Mouse (Mus musculus): ENCODE data around the gene Lims1. TPM values are rescaled to one million over a fixed set of nuclear protein-coding genes. Genes with fewer than 3 reads are reported as not detected.

The Lims1 gene
- polyA plus RNA-seq, 1 experiment, result 12.7 TPM

DNA sequence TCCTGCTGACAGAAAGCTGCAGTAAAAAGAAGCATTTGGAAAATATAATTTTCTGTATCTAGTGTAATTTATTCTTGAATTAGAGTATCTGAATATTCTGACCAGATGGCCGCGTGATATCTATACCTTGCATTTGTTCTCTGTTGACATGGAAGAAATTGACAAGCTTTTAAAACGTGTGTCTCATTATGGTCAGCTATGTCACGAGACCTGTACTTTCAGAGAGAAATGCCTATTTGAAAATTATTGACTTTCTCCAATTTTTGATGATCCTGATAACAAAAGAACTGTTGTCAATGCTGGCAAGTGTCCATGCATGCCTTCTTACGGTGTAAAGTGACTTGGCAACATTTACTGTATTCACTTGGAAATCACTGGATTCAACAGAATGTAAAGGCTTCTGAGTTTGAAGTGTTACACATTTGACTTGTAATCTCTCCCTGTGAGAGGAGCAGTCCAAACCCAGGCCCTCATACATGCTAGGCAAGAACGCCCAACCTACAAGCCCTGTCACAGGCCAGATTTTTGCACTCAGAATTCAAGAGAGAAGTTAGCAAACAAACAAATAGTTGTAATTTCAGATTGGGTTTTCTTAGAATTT lies 49.3 kb downstream of the Lims1 start:
- no peak overlapping the region for H3K27ac ChIP-seq (ENCODE audit: control insufficient read depth, insufficient read depth, low read depth, low read length)
- no peak for TF ChIP-seq POLR2A (IDR thresholded peaks at IDR 0.05; ENCODE audit: control insufficient read depth, low read depth, low read length)
- TF ChIP-seq CTCF (IDR thresholded peaks at IDR 0.05; ENCODE audit: control insufficient read depth, insufficient read depth, insufficient replicate concordance, low read depth, low read length), result no peak
- no peaks in the 10 kb centered on the region for H3K27me3 ChIP-seq (ENCODE audit: control insufficient read depth, insufficient read depth, low read length)
- no peak overlapping the region for H3K4me3 ChIP-seq (ENCODE audit: control insufficient read depth, low read depth, low read length)
- peaks cover 7% of the 10 kb centered on the region for H3K4me1 ChIP-seq (ENCODE audit: control insufficient read depth, insufficient read depth, low read length)
- H3K36me3 ChIP-seq (ENCODE audit: control insufficient read depth, insufficient read depth, low read length), result no peaks in the 10 kb centered on the region

DNA sequence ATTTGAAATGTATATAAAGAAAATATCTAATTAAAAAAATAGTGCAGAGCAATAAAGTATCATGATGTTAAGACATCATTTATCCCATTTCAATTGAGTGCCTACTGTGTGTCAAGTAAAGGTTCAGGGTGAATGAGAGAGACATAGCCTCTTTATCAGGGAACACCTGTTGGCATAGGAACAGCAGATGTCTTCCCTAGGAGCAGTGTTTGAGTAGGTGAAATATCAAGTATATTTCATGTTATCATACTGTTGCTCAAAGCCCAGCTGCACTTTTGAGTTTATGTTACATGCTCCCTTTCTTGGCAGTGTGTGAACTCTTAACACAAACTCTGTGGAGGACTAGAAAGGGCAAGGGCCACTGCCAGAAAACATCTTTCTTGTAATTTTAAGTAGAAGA lies 50.6 kb downstream of the Lims1 start:
- no peak overlapping the region for H3K4me3 ChIP-seq (ENCODE audit: control insufficient read depth, low read depth, low read length)
- no peaks in the 10 kb centered on the region for H3K27me3 ChIP-seq (ENCODE audit: control insufficient read depth, insufficient read depth, low read length)
- no peak for TF ChIP-seq CTCF (IDR thresholded peaks at IDR 0.05; ENCODE audit: control insufficient read depth, insufficient read depth, insufficient replicate concordance, low read depth, low read length)
- no peak for TF ChIP-seq POLR2A (IDR thresholded peaks at IDR 0.05; ENCODE audit: control insufficient read depth, low read depth, low read length)
- H3K27ac ChIP-seq (ENCODE audit: control insufficient read depth, insufficient read depth, low read depth, low read length), result no peak overlapping the region
- no peaks in the 10 kb centered on the region for H3K36me3 ChIP-seq (ENCODE audit: control insufficient read depth, insufficient read depth, low read length)
- H3K4me1 ChIP-seq (ENCODE audit: control insufficient read depth, insufficient read depth, low read length), result peaks cover 7% of the 10 kb centered on the region

DNA sequence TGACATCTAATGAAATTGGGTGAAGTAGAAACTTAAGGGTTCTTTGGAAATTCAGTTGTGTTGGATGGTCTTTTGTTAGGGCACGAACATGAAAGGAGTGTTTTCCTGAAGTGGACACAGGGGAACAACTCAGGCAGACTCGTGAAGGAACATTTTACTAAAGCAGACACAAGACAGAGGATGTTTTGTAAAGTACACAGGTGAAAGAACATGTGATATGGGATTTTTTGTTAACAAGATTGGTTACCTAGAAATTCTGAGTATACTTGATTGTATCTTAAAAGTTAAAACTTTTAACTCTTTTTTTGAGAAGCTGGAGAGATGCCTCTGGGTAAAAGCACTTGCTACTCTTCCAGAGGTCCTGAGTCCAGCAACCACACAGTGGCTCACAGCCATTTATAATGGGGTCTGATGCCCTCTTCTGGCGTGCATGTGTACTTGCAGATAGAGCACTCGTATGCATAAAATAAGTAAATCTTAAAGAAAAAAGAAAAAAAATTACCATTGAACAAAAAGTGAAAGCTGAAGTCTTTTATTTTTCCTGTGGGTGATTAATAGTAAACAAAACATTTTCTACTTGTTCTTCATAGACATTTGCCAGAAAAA lies 54.4 kb downstream of the Lims1 start:
- TF ChIP-seq CTCF (IDR thresholded peaks at IDR 0.05; ENCODE audit: control insufficient read depth, insufficient read depth, insufficient replicate concordance, low read depth, low read length) (no peak; the same call in 1 of the 2 replicates), POLR2A (IDR thresholded peaks at IDR 0.05; ENCODE audit: control insufficient read depth, low read depth, low read length) (no peak)
- Histone ChIP-seq H3K27ac (ENCODE audit: control insufficient read depth, insufficient read depth, low read depth, low read length) (no peak overlapping the region), H3K4me3 (ENCODE audit: control insufficient read depth, low read depth, low read length) (no peak overlapping the region), H3K4me1 (ENCODE audit: control insufficient read depth, insufficient read depth, low read length) (no peaks in the 10 kb centered on the region), H3K27me3 (ENCODE audit: control insufficient read depth, insufficient read depth, low read length) (no peaks in the 10 kb centered on the region), H3K36me3 (ENCODE audit: control insufficient read depth, insufficient read depth, low read length) (no peaks in the 10 kb centered on the region)

DNA sequence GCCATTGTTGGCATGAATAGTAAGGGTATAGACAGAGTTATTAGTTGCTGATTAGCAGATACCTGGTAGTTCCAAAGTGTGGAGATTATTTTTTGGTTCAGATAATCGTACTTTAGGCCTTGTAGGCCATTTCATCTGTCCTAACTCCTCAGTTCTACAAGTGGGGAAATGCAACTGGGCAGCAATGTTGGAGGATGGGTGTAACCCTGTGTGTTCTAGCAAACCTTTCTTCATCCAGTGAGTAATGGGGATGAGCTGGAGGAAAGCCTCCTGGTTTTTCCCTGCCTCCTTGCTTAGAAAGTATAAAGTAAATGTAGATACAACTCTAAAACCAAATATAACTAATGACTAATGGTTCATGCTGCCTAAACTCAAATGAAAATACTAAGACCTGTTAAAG lies 55.1 kb downstream of the Lims1 start:
- Histone ChIP-seq H3K4me3 (ENCODE audit: control insufficient read depth, low read depth, low read length) (no peak overlapping the region), H3K27ac (ENCODE audit: control insufficient read depth, insufficient read depth, low read depth, low read length) (no peak overlapping the region), H3K36me3 (ENCODE audit: control insufficient read depth, insufficient read depth, low read length) (no peaks in the 10 kb centered on the region), H3K4me1 (ENCODE audit: control insufficient read depth, insufficient read depth, low read length) (no peaks in the 10 kb centered on the region), H3K27me3 (ENCODE audit: control insufficient read depth, insufficient read depth, low read length) (no peaks in the 10 kb centered on the region)
- TF ChIP-seq CTCF (IDR thresholded peaks at IDR 0.05; ENCODE audit: control insufficient read depth, insufficient read depth, insufficient replicate concordance, low read depth, low read length) (no peak), POLR2A (IDR thresholded peaks at IDR 0.05; ENCODE audit: control insufficient read depth, low read depth, low read length) (no peak)

DNA sequence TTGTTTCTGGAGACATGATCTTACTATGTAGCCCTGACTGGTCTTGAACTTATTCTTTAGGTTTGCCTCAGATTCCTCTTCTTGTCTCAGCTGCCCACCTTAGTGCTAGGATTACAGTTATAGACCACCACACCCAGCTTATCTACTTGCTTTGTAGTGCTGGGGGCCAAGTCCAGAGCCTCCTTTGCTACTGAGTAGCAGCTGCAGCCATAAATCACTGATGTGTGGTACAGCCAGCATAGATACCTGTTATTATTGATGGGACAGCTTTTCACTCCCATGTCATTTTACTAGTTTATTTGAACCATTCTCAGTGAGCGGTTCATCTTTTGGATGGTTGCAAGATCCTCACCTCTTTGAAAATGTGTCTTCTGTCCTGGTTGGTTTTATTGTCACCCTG lies 56.4 kb downstream of the Lims1 start:
- Histone ChIP-seq H3K36me3 (ENCODE audit: control insufficient read depth, insufficient read depth, low read length) (no peaks in the 10 kb centered on the region), H3K4me1 (ENCODE audit: control insufficient read depth, insufficient read depth, low read length) (no peaks in the 10 kb centered on the region), H3K27ac (ENCODE audit: control insufficient read depth, insufficient read depth, low read depth, low read length) (no peak overlapping the region), H3K27me3 (ENCODE audit: control insufficient read depth, insufficient read depth, low read length) (no peaks in the 10 kb centered on the region), H3K4me3 (ENCODE audit: control insufficient read depth, low read depth, low read length) (no peak overlapping the region)
- TF ChIP-seq CTCF (IDR thresholded peaks at IDR 0.05; ENCODE audit: control insufficient read depth, insufficient read depth, insufficient replicate concordance, low read depth, low read length), result no peak
- no peak for TF ChIP-seq POLR2A (IDR thresholded peaks at IDR 0.05; ENCODE audit: control insufficient read depth, low read depth, low read length)

DNA sequence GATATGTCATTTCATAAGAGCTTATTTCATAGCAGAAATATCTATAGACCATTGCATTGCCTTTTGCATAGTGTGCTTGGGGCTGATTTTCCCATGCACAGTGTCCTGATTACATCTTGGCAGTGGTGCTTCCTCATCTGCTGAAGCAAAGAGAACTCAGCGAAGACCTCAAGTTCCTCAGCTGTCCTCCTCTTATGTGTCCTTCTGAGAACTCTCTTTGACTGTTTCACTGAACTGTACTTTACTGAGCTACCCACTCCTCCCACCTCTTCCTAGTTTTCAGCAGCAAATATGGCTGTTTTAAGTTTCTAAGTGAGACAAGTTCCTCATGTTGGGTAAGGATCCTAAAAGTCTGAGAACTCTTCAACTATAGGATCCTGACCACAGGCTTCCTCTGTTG lies 58.6 kb downstream of the Lims1 start:
- Histone ChIP-seq H3K4me1 (ENCODE audit: control insufficient read depth, insufficient read depth, low read length) (no peaks in the 10 kb centered on the region), H3K27ac (ENCODE audit: control insufficient read depth, insufficient read depth, low read depth, low read length) (no peak overlapping the region), H3K36me3 (ENCODE audit: control insufficient read depth, insufficient read depth, low read length) (no peaks in the 10 kb centered on the region), H3K4me3 (ENCODE audit: control insufficient read depth, low read depth, low read length) (no peak overlapping the region), H3K27me3 (ENCODE audit: control insufficient read depth, insufficient read depth, low read length) (no peaks in the 10 kb centered on the region)
- no peak for TF ChIP-seq POLR2A (IDR thresholded peaks at IDR 0.05; ENCODE audit: control insufficient read depth, low read depth, low read length)
- no peak for TF ChIP-seq CTCF (IDR thresholded peaks at IDR 0.05; ENCODE audit: control insufficient read depth, insufficient read depth, insufficient replicate concordance, low read depth, low read length)

DNA sequence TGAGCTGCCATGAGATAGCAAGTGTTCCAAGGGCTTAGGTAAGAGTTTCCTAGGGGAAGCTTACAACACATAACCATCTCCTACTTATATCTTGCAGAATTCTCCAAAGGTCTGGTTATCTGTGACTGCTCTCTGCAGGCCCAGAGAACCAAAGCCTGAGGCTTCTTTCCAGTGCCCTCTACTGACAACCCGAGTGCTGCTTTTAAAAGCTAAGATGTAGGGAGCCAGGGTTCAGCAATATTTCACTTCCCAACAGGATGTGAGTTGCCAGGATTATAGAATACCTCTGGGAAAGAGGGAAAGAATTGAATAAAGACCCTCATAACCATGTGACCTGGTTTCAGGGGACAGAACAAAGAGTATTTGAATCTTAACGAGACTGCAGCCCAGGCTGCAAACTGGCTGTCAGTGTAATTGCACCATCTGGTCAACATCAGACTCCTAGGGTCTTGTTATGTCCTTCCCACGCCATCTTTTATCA lies 59.4 kb downstream of the Lims1 start:
- Histone ChIP-seq H3K27me3 (ENCODE audit: control insufficient read depth, insufficient read depth, low read length) (no peaks in the 10 kb centered on the region), H3K4me3 (ENCODE audit: control insufficient read depth, low read depth, low read length) (no peak overlapping the region), H3K27ac (ENCODE audit: control insufficient read depth, insufficient read depth, low read depth, low read length) (no peak overlapping the region), H3K36me3 (ENCODE audit: control insufficient read depth, insufficient read depth, low read length) (no peaks in the 10 kb centered on the region), H3K4me1 (ENCODE audit: control insufficient read depth, insufficient read depth, low read length) (no peaks in the 10 kb centered on the region)
- TF ChIP-seq CTCF (IDR thresholded peaks at IDR 0.05; ENCODE audit: control insufficient read depth, insufficient read depth, insufficient replicate concordance, low read depth, low read length), result no peak
- no peak for TF ChIP-seq POLR2A (IDR thresholded peaks at IDR 0.05; ENCODE audit: control insufficient read depth, low read depth, low read length)
